Mouse (Mus musculus): ENCODE data around the gene Pofut2. TPM values are rescaled to one million over a fixed set of nuclear protein-coding genes. Genes with fewer than 3 reads are reported as not detected.

The Pofut2 gene
- total RNA-seq, 2 experiments from 2014 or later: 60.3 to 61.0 TPM

GRCm38 (mm10) chr10:77305766-77306165 lies 46.7 kb downstream of the Pofut2 start:
- intact Hi-C loops (cut with DNase I): no loop called here
- DNase-seq: no peak

GRCm38 (mm10) chr10:77308978-77309377 lies 50.0 kb downstream of the Pofut2 start:
- intact Hi-C loops (cut with DNase I): no loop called here
- DNase-seq: no peak

- DNase-seq: peak; percentile 12 to 14
Observed at GRCm38 (mm10) chr10:77314711-77315266, 55.8 kb downstream of the Pofut2 start.

GRCm38 (mm10) chr10:77315682-77316081 lies 56.7 kb downstream of the Pofut2 start:
- intact Hi-C loops (cut with DNase I): no loop called here
- DNase-seq: no peak

More at GRCm38 (mm10) chr10:77314711-77315266, 55.8 kb downstream of the Pofut2 start:
- intact Hi-C loops (cut with DNase I): no loop called here

Other genes with a start within 250 kb of the Pofut2 start
- 1 to 10 TPM; 4.7 to 7.5 TPM for gene Slc19a1, start 227.0 kb upstream of the Pofut2 start, total RNA-seq (2021)
- 10 to 100 TPM; 49.9 to 53.2 TPM for gene Col18a1, start 92.7 kb upstream of the Pofut2 start, total RNA-seq (2021)
- gene Adarb1, start 159.1 kb downstream of the Pofut2 start, total RNA-seq (2021): 10 to 100 TPM; 19.4 to 27.4 TPM

Data from heart, postnatal 10 days (tissue).